Comparison of ENCODE assay signal across 9 mouse cellular contexts in genomic region chr15:79683146-79683545, GRCm38 (mm10). TPM values are rescaled to one million over a fixed set of nuclear protein-coding genes. Genes with fewer than 3 reads are reported as not detected.
DNase-seq lines count a peak whose midpoint lies in the region; ATAC-seq and TF ChIP-seq lines count a peak whose summit lies in the region.
"Had no signal": no experiment of that assay in that cellular context is flagged by ENCODE, and none has a peak within 500 bp of the region (broad histone marks: within the 10 kb centered on the region; RNA-seq: fewer than 3 reads in every experiment).

No protein-coding gene starts in this region.

- 0 out of 2 replicates have a peak overlapping the region, but pooled peaks have one; percentile 13 for H3K9ac ChIP-seq in forebrain, embryonic 15.5 days (replicated peaks)
- no peak overlapping the region for H3K9ac ChIP-seq in forebrain, embryonic 16.5 days (replicated peaks; ENCODE audit: low read depth, low read length)
- no peak overlapping the region for H3K9ac ChIP-seq in midbrain, embryonic 16.5 days (ENCODE audit: low read depth, low read length)

- no peak overlapping the region for H3K27ac ChIP-seq in forebrain, embryonic 15.5 days (replicated peaks)
- no peak overlapping the region for H3K27ac ChIP-seq in forebrain, embryonic 16.5 days (ENCODE audit: low read length)
- no peak overlapping the region for H3K27ac ChIP-seq in kidney, adult 2 months (ENCODE audit: insufficient read depth, low read depth, low read length)
- H3K27ac ChIP-seq in midbrain, embryonic 16.5 days (ENCODE audit: low read length) = no peak overlapping the region

- H3K4me1 ChIP-seq in forebrain, embryonic 15.5 days = peaks cover 47% of the 10 kb centered on the region
- peaks cover 44% of the 10 kb centered on the region for H3K4me1 ChIP-seq in forebrain, embryonic 16.5 days (replicated peaks; ENCODE audit: control insufficient read depth, insufficient read depth, low read length)
- peaks cover 33% of the 10 kb centered on the region for H3K4me1 ChIP-seq in kidney, adult 2 months (ENCODE audit: control insufficient read depth, insufficient read depth, low read length)
- peaks cover 46% of the 10 kb centered on the region for H3K4me1 ChIP-seq in midbrain, embryonic 16.5 days (ENCODE audit: control insufficient read depth, insufficient read depth, low read length)

- no peak for ATAC-seq in forebrain, embryonic 15.5 days (replicated peaks)
- no peak for ATAC-seq in forebrain, embryonic 16.5 days
- ATAC-seq in granulocyte monocyte progenitor cell, adult 5-6 weeks (replicated peaks; ENCODE audit: poor library complexity, severe bottlenecking) = peak; percentile 40
- no peak for ATAC-seq in midbrain, embryonic 16.5 days

- DNase-seq in kidney, adult 2 months = peak; percentile 38
- DNase-seq in kidney, postnatal 10 days = no peak
- no peak for DNase-seq in frontal cortex, postnatal 25 days (ENCODE audit: low spot score in 2 of 2)
- DNase-seq in adrenal gland, adult 2 months = no peak
- DNase-seq: cerebellum, adult 11 months had no signal

- H3K4me2 ChIP-seq in forebrain, embryonic 15.5 days (replicated peaks) = no peak overlapping the region
- no peak overlapping the region for H3K4me2 ChIP-seq in forebrain, embryonic 16.5 days (ENCODE audit: low read length)
- peak overlapping the region; percentile 7; the same call in 1 of the 2 replicates for H3K4me2 ChIP-seq in midbrain, embryonic 16.5 days (ENCODE audit: low read length)

- H3K4me3 ChIP-seq in forebrain, embryonic 15.5 days = no peak overlapping the region
- no peak overlapping the region for H3K4me3 ChIP-seq in forebrain, embryonic 16.5 days (replicated peaks; ENCODE audit: low read length)
- H3K4me3 ChIP-seq in kidney, adult 2 months (ENCODE audit: insufficient read depth, low read depth, low read length) = no peak overlapping the region
- H3K4me3 ChIP-seq in midbrain, embryonic 16.5 days (ENCODE audit: low read depth, low read length) = no peak overlapping the region

- 90% methylated on average over 6 of the region's 6 CpGs for WGBS in forebrain, embryonic 15.5 days
- 88% methylated on average over 6 of the region's 6 CpGs for WGBS in forebrain, embryonic 16.5 days
- 66% methylated on average over 6 of the region's 6 CpGs for WGBS in kidney, adult 2 months
- WGBS in midbrain, embryonic 16.5 days = 87% methylated on average over 6 of the region's 6 CpGs

- no peaks in the 10 kb centered on the region for H3K27me3 ChIP-seq in forebrain, embryonic 15.5 days
- H3K27me3 ChIP-seq in forebrain, embryonic 16.5 days (replicated peaks; ENCODE audit: control insufficient read depth, insufficient read depth, low read length) = no peaks in the 10 kb centered on the region
- no peaks in the 10 kb centered on the region for H3K27me3 ChIP-seq in kidney, adult 2 months (replicated peaks; ENCODE audit: control insufficient read depth, insufficient read depth, low read length)
- no peaks in the 10 kb centered on the region for H3K27me3 ChIP-seq in midbrain, embryonic 16.5 days (ENCODE audit: control insufficient read depth, insufficient read depth, low read depth, low read length)

- H3K36me3 ChIP-seq in forebrain, embryonic 15.5 days = no peaks in the 10 kb centered on the region
- H3K36me3 ChIP-seq in forebrain, embryonic 16.5 days (ENCODE audit: control insufficient read depth, insufficient read depth) = no peaks in the 10 kb centered on the region
- H3K36me3 ChIP-seq in kidney, adult 2 months (ENCODE audit: control insufficient read depth, insufficient read depth, low read length) = no peaks in the 10 kb centered on the region
- H3K36me3 ChIP-seq in midbrain, embryonic 16.5 days (ENCODE audit: control insufficient read depth, insufficient read depth, low read length) = no peaks in the 10 kb centered on the region

- no peaks in the 10 kb centered on the region for H3K9me3 ChIP-seq in forebrain, embryonic 15.5 days
- no peaks in the 10 kb centered on the region for H3K9me3 ChIP-seq in forebrain, embryonic 16.5 days (ENCODE audit: control insufficient read depth, low read length)
- no peaks in the 10 kb centered on the region for H3K9me3 ChIP-seq in midbrain, embryonic 16.5 days (replicated peaks; ENCODE audit: control insufficient read depth, low read length, poor library complexity, severe bottlenecking)

- no peak for TF ChIP-seq POLR2A in kidney, adult 2 months (IDR thresholded peaks at IDR 0.05; ENCODE audit: low read depth, low read length)

- no peak for TF ChIP-seq CTCF in kidney, adult 2 months (conservative IDR thresholded peaks at IDR 0.05; ENCODE audit: insufficient read depth, insufficient read length, low read depth, low read length)

RNA-seq across cellular contexts. Expression of gene Josd1, which starts 4.6 kb away (rescaled TPM):
- polyA plus RNA-seq in forebrain, embryonic 15.5 days (2015; fragmentation: Nextera tagmentation; extraction: Ambion mirVana) = 23.3 and 26.8 TPM in 2 replicates
- 24.5 and 25.2 TPM in 2 replicates for polyA plus RNA-seq in forebrain, embryonic 16.5 days (2015; fragmentation: Nextera tagmentation; extraction: Ambion mirVana)
- 19.5 and 19.9 TPM in 2 replicates for polyA plus RNA-seq in kidney, adult 2 months (2012; rRNA removed)
- total RNA-seq in granulocyte monocyte progenitor cell, adult 5-6 weeks (2014; fragmentation: Nextera tagmentation) = 22.7 and 24.9 TPM in 2 replicates
- 19.2 and 23.6 TPM in 2 replicates for total RNA-seq in granulocyte monocyte progenitor cell, adult 5-6 weeks (2017)
- 20.6 and 21.3 TPM in 2 replicates for polyA plus RNA-seq in midbrain, embryonic 16.5 days (2015; fragmentation: Nextera tagmentation; extraction: Ambion mirVana)
- total RNA-seq in adrenal gland, adult 2 months (2021) = 10 to 100 TPM; 29.1 to 30.1 TPM
- polyA plus RNA-seq in adrenal gland, adult 2 months (2012; rRNA removed) = 33.8 and 38.2 TPM in 2 replicates

RNA-seq across cellular contexts. Expression of gene Gtpbp1, which starts 7.5 kb away (rescaled TPM):
- 53.9 and 58.0 TPM in 2 replicates for polyA plus RNA-seq in forebrain, embryonic 15.5 days (2015; fragmentation: Nextera tagmentation; extraction: Ambion mirVana)
- polyA plus RNA-seq in forebrain, embryonic 16.5 days (2015; fragmentation: Nextera tagmentation; extraction: Ambion mirVana) = 55.7 and 56.5 TPM in 2 replicates
- 29.9 and 35.3 TPM in 2 replicates for polyA plus RNA-seq in kidney, adult 2 months (2012; rRNA removed)
- 45.8 and 52.4 TPM in 2 replicates for total RNA-seq in granulocyte monocyte progenitor cell, adult 5-6 weeks (2014; fragmentation: Nextera tagmentation)
- 47.0 and 59.9 TPM in 2 replicates for total RNA-seq in granulocyte monocyte progenitor cell, adult 5-6 weeks (2017)
- polyA plus RNA-seq in midbrain, embryonic 16.5 days (2015; fragmentation: Nextera tagmentation; extraction: Ambion mirVana) = 51.4 and 53.6 TPM in 2 replicates
- 10 to 100 TPM; 29.2 to 32.5 TPM for total RNA-seq in adrenal gland, adult 2 months (2021)
- polyA plus RNA-seq in adrenal gland, adult 2 months (2012; rRNA removed) = 26.4 and 29.8 TPM in 2 replicates

RNA-seq across cellular contexts. Expression of gene Tomm22, which starts 12.5 kb away (rescaled TPM):
- polyA plus RNA-seq in forebrain, embryonic 15.5 days (2015; fragmentation: Nextera tagmentation; extraction: Ambion mirVana) = 264 and 266 TPM in 2 replicates
- 249 and 262 TPM in 2 replicates for polyA plus RNA-seq in forebrain, embryonic 16.5 days (2015; fragmentation: Nextera tagmentation; extraction: Ambion mirVana)
- 38.2 and 52.5 TPM in 2 replicates for polyA plus RNA-seq in kidney, adult 2 months (2012; rRNA removed)
- 146 and 147 TPM in 2 replicates for total RNA-seq in granulocyte monocyte progenitor cell, adult 5-6 weeks (2014; fragmentation: Nextera tagmentation)
- total RNA-seq in granulocyte monocyte progenitor cell, adult 5-6 weeks (2017) = 88.0 and 117 TPM in 2 replicates
- polyA plus RNA-seq in midbrain, embryonic 16.5 days (2015; fragmentation: Nextera tagmentation; extraction: Ambion mirVana) = 233 and 237 TPM in 2 replicates
- 100 to 1,000 TPM in 1 of 2 experiments, 10 to 100 TPM in 1; 93.3 to 114 TPM for total RNA-seq in adrenal gland, adult 2 months (2021)
- polyA plus RNA-seq in adrenal gland, adult 2 months (2012; rRNA removed) = 11.0 and 13.7 TPM in 2 replicates

RNA-seq across cellular contexts. Expression of gene Cby1, which starts 24.1 kb away (rescaled TPM):
- 116 and 124 TPM in 2 replicates for polyA plus RNA-seq in forebrain, embryonic 15.5 days (2015; fragmentation: Nextera tagmentation; extraction: Ambion mirVana)
- 116 and 117 TPM in 2 replicates for polyA plus RNA-seq in forebrain, embryonic 16.5 days (2015; fragmentation: Nextera tagmentation; extraction: Ambion mirVana)
- polyA plus RNA-seq in kidney, adult 2 months (2012; rRNA removed) = 12.0 and 15.1 TPM in 2 replicates
- total RNA-seq in granulocyte monocyte progenitor cell, adult 5-6 weeks (2014; fragmentation: Nextera tagmentation) = 17.9 and 35.2 TPM in 2 replicates
- 32.0 and 45.5 TPM in 2 replicates for total RNA-seq in granulocyte monocyte progenitor cell, adult 5-6 weeks (2017)
- polyA plus RNA-seq in midbrain, embryonic 16.5 days (2015; fragmentation: Nextera tagmentation; extraction: Ambion mirVana) = 101 and 105 TPM in 2 replicates
- total RNA-seq in adrenal gland, adult 2 months (2021) = 10 to 100 TPM; 14.0 to 26.9 TPM
- 6.9 and 13.2 TPM in 2 replicates for polyA plus RNA-seq in adrenal gland, adult 2 months (2012; rRNA removed)

RNA-seq across cellular contexts. Expression of gene Fam227a, which starts 24.4 kb away (rescaled TPM):
- 4.7 and 5.2 TPM in 2 replicates for polyA plus RNA-seq in forebrain, embryonic 15.5 days (2015; fragmentation: Nextera tagmentation; extraction: Ambion mirVana)
- polyA plus RNA-seq in forebrain, embryonic 16.5 days (2015; fragmentation: Nextera tagmentation; extraction: Ambion mirVana) = 3.9 and 4.5 TPM in 2 replicates
- polyA plus RNA-seq in kidney, adult 2 months (2012; rRNA removed) = 1.3 and 1.5 TPM in 2 replicates
- 0.85 and 6.5 TPM in 2 replicates for total RNA-seq in granulocyte monocyte progenitor cell, adult 5-6 weeks (2014; fragmentation: Nextera tagmentation)
- 1.8 and 2.3 TPM in 2 replicates for total RNA-seq in granulocyte monocyte progenitor cell, adult 5-6 weeks (2017)
- polyA plus RNA-seq in midbrain, embryonic 16.5 days (2015; fragmentation: Nextera tagmentation; extraction: Ambion mirVana) = 4.0 and 5.1 TPM in 2 replicates
- total RNA-seq in adrenal gland, adult 2 months (2021) = 1 to 10 TPM; 1.3 to 1.6 TPM
- 0.43 and 0.61 TPM in 2 replicates for polyA plus RNA-seq in adrenal gland, adult 2 months (2012; rRNA removed)
